22 mouse cellular contexts compared by ENCODE assay signal in genomic region chr2:69405692-69406091, GRCm38 (mm10). TPM values are rescaled to one million over a fixed set of nuclear protein-coding genes. Genes with fewer than 3 reads are reported as not detected.
DNase-seq lines count a peak whose midpoint lies in the region; ATAC-seq and TF ChIP-seq lines count a peak whose summit lies in the region.
"Had no signal": no experiment of that assay in that cellular context is flagged by ENCODE, and none has a peak within 500 bp of the region (broad histone marks: within the 10 kb centered on the region; RNA-seq: fewer than 3 reads in every experiment).

No protein-coding gene starts in this region.

- H3K4me2 ChIP-seq in liver, embryonic 13.5 days: 0 out of 2 replicates have a peak overlapping the region, but pooled peaks have one; percentile 10
- peak overlapping the region; percentile 35 for H3K4me2 ChIP-seq in myocyte (ENCODE audit: low read depth)
- H3K4me2 ChIP-seq in intestine, embryonic 15.5 days (replicated peaks): no peak overlapping the region
- H3K4me2 ChIP-seq in hindbrain, embryonic 11.5 days (replicated peaks; ENCODE audit: low read depth, low read length): no peak overlapping the region
- H3K4me2 ChIP-seq: forebrain, embryonic 13.5 days; hindbrain, embryonic 12.5 days; midbrain, embryonic 13.5 days had no signal

- no peak overlapping the region for H3K4me3 ChIP-seq in lung, adult 2 months (replicated peaks; ENCODE audit: extremely low read depth, low read depth, low read length)
- H3K4me3 ChIP-seq in bone marrow, adult 2 months (replicated peaks; ENCODE audit: control insufficient read depth, low read depth, low read length): no peak overlapping the region
- H3K4me3 ChIP-seq in liver, embryonic 13.5 days (replicated peaks): no peak overlapping the region
- no peak overlapping the region for H3K4me3 ChIP-seq in myocyte
- H3K4me3 ChIP-seq in intestine, embryonic 15.5 days (replicated peaks): no peak overlapping the region
- H3K4me3 ChIP-seq in hindbrain, embryonic 11.5 days (ENCODE audit: low read depth, low read length): no peak overlapping the region
- H3K4me3 ChIP-seq: forebrain, embryonic 13.5 days; hindbrain, embryonic 12.5 days; midbrain, embryonic 13.5 days had no signal

- H3K9ac ChIP-seq in liver, embryonic 13.5 days: no peak overlapping the region
- no peak overlapping the region for H3K9ac ChIP-seq in intestine, embryonic 15.5 days
- H3K9ac ChIP-seq in hindbrain, embryonic 11.5 days (ENCODE audit: low read depth, low read length): no peak overlapping the region
- H3K9ac ChIP-seq: forebrain, embryonic 13.5 days; hindbrain, embryonic 12.5 days; midbrain, embryonic 13.5 days had no signal

- H3K36me3 ChIP-seq in liver, embryonic 13.5 days: no peaks in the 10 kb centered on the region
- no peaks in the 10 kb centered on the region for H3K36me3 ChIP-seq in myocyte (ENCODE audit: control insufficient read depth, insufficient read depth)
- no peaks in the 10 kb centered on the region for H3K36me3 ChIP-seq in intestine, embryonic 15.5 days
- H3K36me3 ChIP-seq in hindbrain, embryonic 11.5 days (ENCODE audit: control insufficient read depth, insufficient read depth, low read length): no peaks in the 10 kb centered on the region
- H3K36me3 ChIP-seq: hindbrain, embryonic 12.5 days; midbrain, embryonic 13.5 days had no signal

- no peak for TF ChIP-seq CTCF in lung, adult 2 months (IDR thresholded peaks at IDR 0.05; ENCODE audit: insufficient read depth, low read length)
- TF ChIP-seq CTCF in bone marrow, adult 2 months (IDR thresholded peaks at IDR 0.05; ENCODE audit: control insufficient read depth, insufficient read depth, low read length): no peak

- 76% methylated on average over 5 of the region's 5 CpGs for WGBS in lung, adult 2 months
- 54% methylated on average over 5 of the region's 5 CpGs for WGBS in bone marrow, adult 2 months
- 69% methylated on average over 5 of the region's 5 CpGs for WGBS in liver, embryonic 13.5 days (ENCODE audit: insufficient replicate concordance)
- 85% methylated on average over 5 of the region's 5 CpGs for WGBS in intestine, embryonic 15.5 days
- 94% methylated on average over 5 of the region's 5 CpGs for WGBS in hindbrain, embryonic 11.5 days

- no peaks in the 10 kb centered on the region for H3K79me2 ChIP-seq in myocyte (ENCODE audit: control insufficient read depth, insufficient read depth)

- no peaks in the 10 kb centered on the region for H3K9me3 ChIP-seq in liver, embryonic 13.5 days (replicated peaks)
- no peaks in the 10 kb centered on the region for H3K9me3 ChIP-seq in intestine, embryonic 15.5 days
- H3K9me3 ChIP-seq in hindbrain, embryonic 11.5 days (ENCODE audit: control insufficient read depth, low read length): no peaks in the 10 kb centered on the region
- H3K9me3 ChIP-seq: forebrain, embryonic 13.5 days; hindbrain, embryonic 12.5 days; midbrain, embryonic 13.5 days had no signal

- ATAC-seq in liver, embryonic 13.5 days (ENCODE audit: low read depth): peak; percentile 55; the same call in 1 of the 2 replicates
- ATAC-seq in intestine, embryonic 15.5 days: no peak
- ATAC-seq in hindbrain, embryonic 11.5 days (ENCODE audit: low FRiP score): no peak
- ATAC-seq: activated CD4-positive, CD25-positive, alpha-beta regulatory T cell, adult 4 months; CD4-positive, CD25-positive, alpha-beta regulatory T cell, adult 4 months; forebrain, embryonic 13.5 days; midbrain, embryonic 13.5 days had no signal

- TF ChIP-seq POLR2A in lung, adult 2 months (IDR thresholded peaks at IDR 0.05; ENCODE audit: borderline replicate concordance, extremely low read depth, low read depth, low read length): no peak
- no peak for TF ChIP-seq POLR2A in bone marrow, adult 2 months (IDR thresholded peaks at IDR 0.05; ENCODE audit: borderline replicate concordance, control insufficient read depth, low read depth, low read length)
- no peak for TF ChIP-seq POLR2A in myocyte (IDR thresholded peaks at IDR 0.05; ENCODE audit: insufficient read length, low read depth)

- H3K27ac ChIP-seq in bone marrow, adult 2 months (ENCODE audit: control insufficient read depth, insufficient read depth, low read depth, low read length, poor library complexity): peak overlapping the region; percentile 50; the same call in 1 of the 2 replicates
- H3K27ac ChIP-seq in liver, embryonic 13.5 days: peak overlapping the region; percentile 50
- no peak overlapping the region for H3K27ac ChIP-seq in intestine, embryonic 15.5 days
- H3K27ac ChIP-seq in hindbrain, embryonic 11.5 days (ENCODE audit: low read depth, low read length): no peak overlapping the region
- H3K27ac ChIP-seq: forebrain, embryonic 13.5 days; hindbrain, embryonic 12.5 days; macrophage; midbrain, embryonic 13.5 days had no signal

- DNase-seq in lung, postnatal 36 days: peak; percentile 48
- DNase-seq in lung, adult 2 months: no peak
- DNase-seq in liver, embryonic 13.5 days: no peak
- DNase-seq in left cerebral cortex, adult 11 months (ENCODE audit: low spot score): no peak
- no peak for DNase-seq in hindbrain, embryonic 11.5 days (ENCODE audit: low spot score)
- DNase-seq: cerebellum, adult 11-12 months; cerebellum, postnatal 25 days; gastrocnemius, postnatal 10 days; kidney, adult 2 months; kidney, postnatal 10 days; thymus, adult 18-20 months had no signal

- H3ac ChIP-seq in myocyte (ENCODE audit: control insufficient read depth, insufficient read length): no peak overlapping the region

- no peaks in the 10 kb centered on the region for H3K27me3 ChIP-seq in liver, embryonic 13.5 days
- no peaks in the 10 kb centered on the region for H3K27me3 ChIP-seq in myocyte (ENCODE audit: control insufficient read depth, insufficient read depth, insufficient read length)
- H3K27me3 ChIP-seq in intestine, embryonic 15.5 days (replicated peaks): no peaks in the 10 kb centered on the region
- no peaks in the 10 kb centered on the region for H3K27me3 ChIP-seq in hindbrain, embryonic 11.5 days (ENCODE audit: control insufficient read depth, insufficient read depth, low read length)
- H3K27me3 ChIP-seq: forebrain, embryonic 13.5 days; hindbrain, embryonic 12.5 days had no signal

- no peaks in the 10 kb centered on the region for H3K4me1 ChIP-seq in lung, adult 2 months (ENCODE audit: control insufficient read depth, insufficient read depth, low read length)
- H3K4me1 ChIP-seq in bone marrow, adult 2 months (ENCODE audit: control insufficient read depth, insufficient read depth, low read length): no peaks in the 10 kb centered on the region
- no peaks in the 10 kb centered on the region for H3K4me1 ChIP-seq in liver, embryonic 13.5 days (replicated peaks)
- no peaks in the 10 kb centered on the region for H3K4me1 ChIP-seq in intestine, embryonic 15.5 days (replicated peaks)
- no peaks in the 10 kb centered on the region for H3K4me1 ChIP-seq in hindbrain, embryonic 11.5 days (replicated peaks; ENCODE audit: control insufficient read depth, insufficient read depth, low read length)
- H3K4me1 ChIP-seq: forebrain, embryonic 13.5 days; hindbrain, embryonic 12.5 days; midbrain, embryonic 13.5 days had no signal

TF ChIP-seq in myocyte, 11 proteins besides CTCF, POLR2A, EP300 and RAD21:
- TF ChIP-seq CEBPB (IDR thresholded peaks at IDR 0.05; ENCODE audit: insufficient read depth, poor library complexity, severe bottlenecking) (peak; percentile 97), TCF12 (IDR thresholded peaks at IDR 0.05; ENCODE audit: insufficient read depth, poor library complexity, severe bottlenecking) (no peak)

RNA-seq across cellular contexts. Expression of gene Dhrs9, which starts 25.4 kb away (rescaled TPM):
- polyA plus RNA-seq in lung, adult 2 months (2012; rRNA removed): 0.29 and 1.9 TPM in 2 replicates
- 1.7 and 3.1 TPM in 2 replicates for polyA plus RNA-seq in bone marrow, adult 2 months (2011; ENCODE audit: insufficient read depth, insufficient read length, low replicate concordance, missing spikeins)
- 0.10 TPM in 2 replicates for polyA plus RNA-seq in liver, embryonic 13.5 days (2015; fragmentation: Nextera tagmentation; extraction: Ambion mirVana)
- 3.3 TPM for polyA plus RNA-seq in myocyte (2012; fragmentation: generic; extraction: Trizol)
- polyA plus RNA-seq in intestine, embryonic 15.5 days (2015; fragmentation: Nextera tagmentation; extraction: Ambion mirVana): 0.36 and 0.37 TPM in 2 replicates
- polyA plus RNA-seq in hindbrain, embryonic 11.5 days (2014; fragmentation: Nextera tagmentation; extraction: Ambion mirVana): not detected in 2 replicates
- polyA plus RNA-seq: activated CD4-positive, CD25-positive, alpha-beta regulatory T cell, adult 4 months; brain, embryonic 14.5 days; CD4-positive, CD25-positive, alpha-beta regulatory T cell, adult 4 months; forebrain, embryonic 13.5 days; hindbrain, embryonic 12.5 days; midbrain, embryonic 13.5 days; neural tube, embryonic 14.5 days had no signal

Comparison
In these comparisons a context has a peak if more than half of its experiments do, and no peak if none do; other contexts are left out.
1. H3K27ac ChIP-seq: peak in bone marrow, adult 2 months (single experiment) and liver, embryonic 13.5 days (single experiment); none in intestine, embryonic 15.5 days (single experiment) and hindbrain, embryonic 11.5 days (single experiment).
2. H3K4me2 ChIP-seq: peak in liver, embryonic 13.5 days (single experiment) and myocyte (single experiment); none in intestine, embryonic 15.5 days (single experiment) and hindbrain, embryonic 11.5 days (single experiment).